Mouse (Mus musculus) erythroblast, embryonic 14.5 days (primary cell): ENCODE results near the gene Crocc. TPM values are rescaled to one million over a fixed set of nuclear protein-coding genes. Genes with fewer than 3 reads are reported as not detected.

ENCODE experiments used
- H3K27me3 ChIP-seq: 2 replicates; pipeline ENCODE4 v1.6.1; 2012; ENCODE audit warnings: inconsistent platforms; ENCODE audit not compliant: control insufficient read depth
- H3K36me3 ChIP-seq: 2 replicates; pipeline ENCODE4 v1.6.1; 2012; ENCODE audit warnings: mild to moderate bottlenecking, inconsistent platforms; ENCODE audit not compliant: control insufficient read depth
- H3K4me1 ChIP-seq: 2 replicates; pipeline ENCODE4 v1.6.1; 2012; ENCODE audit warnings: inconsistent platforms; ENCODE audit not compliant: control insufficient read depth
- H3K4me3 ChIP-seq: replicated peaks from 2 replicates; pipeline ENCODE3; 2012; ENCODE audit warnings: moderate library complexity, mild to moderate bottlenecking, inconsistent platforms
- H3K9me3 ChIP-seq: 2 replicates; pipeline ENCODE4 v1.6.1; 2012; ENCODE audit warnings: low read length, inconsistent platforms, mixed read lengths; ENCODE audit not compliant: control insufficient read depth
- GATA1 ChIP-seq: IDR thresholded peaks from 2 replicates; pipeline ENCODE4 v1.6.1; 2012; ENCODE audit warnings: low read length, inconsistent platforms, mixed read lengths
- TAL1 ChIP-seq: IDR thresholded peaks from 3 replicates; pipeline ENCODE4 v1.6.1; 2012; ENCODE audit warnings: low read length, inconsistent platforms, mixed read lengths
- polyA plus RNA-seq: library from polyadenylated mRNA; stranded (reverse); fragments of >175 nt; gene quantifications from 2 replicates; pipeline ENCODE4 v1.2.3, GENCODE M21; 2012

The Crocc gene
- polyA plus RNA-seq, 1 experiment = 0.49 TPM

GRCm38 (mm10) chr4:141056970-141057369, 3.4 kb downstream of the Crocc start:
- Histone ChIP-seq H3K4me3 (no peak overlapping the region), H3K27me3 (no peaks in the 10 kb centered on the region), H3K9me3 (no peaks in the 10 kb centered on the region), H3K36me3 (no peaks in the 10 kb centered on the region), H3K4me1 (peaks cover 18% of the 10 kb centered on the region)
- TF ChIP-seq GATA1 = no peak
- TF ChIP-seq TAL1 = no peak

GRCm38 (mm10) chr4:141053568-141054161, 6.7 kb downstream of the Crocc start:
- TF ChIP-seq GATA1 (no peak), TAL1 (no peak)
- Histone ChIP-seq H3K36me3 (no peaks in the 10 kb centered on the region), H3K4me3 (no peak overlapping the region), H3K9me3 (no peaks in the 10 kb centered on the region), H3K27me3 (no peaks in the 10 kb centered on the region), H3K4me1 (no peaks in the 10 kb centered on the region; the same call in 1 of the 2 replicates)

- no peaks in the 10 kb centered on the region for H3K27me3 ChIP-seq
- no peaks in the 10 kb centered on the region; the same call in 1 of the 2 replicates for H3K4me1 ChIP-seq
- no peaks in the 10 kb centered on the region for H3K36me3 ChIP-seq
- TF ChIP-seq TAL1 = no peak
- TF ChIP-seq GATA1 = no peak
- H3K9me3 ChIP-seq = no peaks in the 10 kb centered on the region
- no peak overlapping the region for H3K4me3 ChIP-seq
Measured at GRCm38 (mm10) chr4:141053138-141053537, 7.2 kb downstream of the Crocc start.

GRCm38 (mm10) chr4:141052442-141052841, 7.9 kb downstream of the Crocc start:
- H3K9me3 ChIP-seq = no peaks in the 10 kb centered on the region
- no peaks in the 10 kb centered on the region; the same call in 1 of the 2 replicates for H3K4me1 ChIP-seq
- H3K36me3 ChIP-seq = no peaks in the 10 kb centered on the region
- TF ChIP-seq TAL1 = no peak
- TF ChIP-seq GATA1 = no peak
- H3K4me3 ChIP-seq = no peak overlapping the region
- H3K27me3 ChIP-seq = no peaks in the 10 kb centered on the region

GRCm38 (mm10) chr4:141049476-141049835, 10.9 kb downstream of the Crocc start:
- Histone ChIP-seq H3K4me3 (no peak overlapping the region), H3K27me3 (no peaks in the 10 kb centered on the region), H3K4me1 (no peaks in the 10 kb centered on the region; the same call in 1 of the 2 replicates), H3K36me3 (no peaks in the 10 kb centered on the region; the same call in 1 of the 2 replicates), H3K9me3 (no peaks in the 10 kb centered on the region)
- TF ChIP-seq GATA1 (no peak), TAL1 (no peak)

- Histone ChIP-seq H3K27me3 (no peaks in the 10 kb centered on the region), H3K4me1 (no peaks in the 10 kb centered on the region; the same call in 1 of the 2 replicates), H3K36me3 (no peaks in the 10 kb centered on the region; the same call in 1 of the 2 replicates), H3K4me3 (no peak overlapping the region), H3K9me3 (no peaks in the 10 kb centered on the region)
- TF ChIP-seq GATA1 (no peak), TAL1 (no peak)
Measured at GRCm38 (mm10) chr4:141048810-141049475, 11.4 kb downstream of the Crocc start.

- H3K4me3 ChIP-seq = no peak overlapping the region
- no peaks in the 10 kb centered on the region for H3K9me3 ChIP-seq
- peaks cover 1% of the 10 kb centered on the region; the same call in 1 of the 2 replicates for H3K4me1 ChIP-seq
- H3K27me3 ChIP-seq = no peaks in the 10 kb centered on the region
- no peaks in the 10 kb centered on the region; the same call in 1 of the 2 replicates for H3K36me3 ChIP-seq
- TF ChIP-seq TAL1 = no peak
- TF ChIP-seq GATA1 = no peak
Measured at GRCm38 (mm10) chr4:141044816-141045215, 15.5 kb downstream of the Crocc start.

GRCm38 (mm10) chr4:141041117-141041516, 19.2 kb downstream of the Crocc start:
- Histone ChIP-seq H3K27me3 (no peaks in the 10 kb centered on the region), H3K36me3 (no peaks in the 10 kb centered on the region; the same call in 1 of the 2 replicates), H3K9me3 (no peaks in the 10 kb centered on the region), H3K4me3 (no peak overlapping the region), H3K4me1 (peaks cover 1% of the 10 kb centered on the region; the same call in 1 of the 2 replicates)
- TF ChIP-seq GATA1 (no peak), TAL1 (no peak)

- H3K36me3 ChIP-seq = no peaks in the 10 kb centered on the region; the same call in 1 of the 2 replicates
- no peaks in the 10 kb centered on the region for H3K9me3 ChIP-seq
- H3K27me3 ChIP-seq = no peaks in the 10 kb centered on the region
- peaks cover 5% of the 10 kb centered on the region for H3K4me1 ChIP-seq
- no peak overlapping the region for H3K4me3 ChIP-seq
- TF ChIP-seq GATA1 (no peak), TAL1 (no peak)
Measured at GRCm38 (mm10) chr4:141033606-141034549, 26.5 kb downstream of the Crocc start.
